Mouse (Mus musculus) midbrain, postnatal 0 days (tissue): ENCODE data around the gene Tmem59l. TPM values are rescaled to one million over a fixed set of nuclear protein-coding genes. Genes with fewer than 3 reads are reported as not detected.

Experiments
- ATAC-seq: fragments of 200-750 bp; cut with Nextera tagmentation; 2 replicates; pipeline ENCODE4 v1.8.0; 2017; ENCODE audit warnings: moderate number of reproducible peaks, mild to moderate bottlenecking, moderate TSS enrichment, moderate library complexity; ENCODE audit not compliant: low FRiP score
- DNase-seq: peaks from one replicate; pipeline ENCODE4 v3.0.0-alpha.2; 2015; ENCODE audit warnings: low spot score
- H3K27ac ChIP-seq: fragments of 300-500 bp; sonication (generic); 2 replicates; pipeline ENCODE4 v1.5.1; 2014; ENCODE audit warnings: low read depth, mild to moderate bottlenecking, low read length, mixed read lengths
- H3K27me3 ChIP-seq: fragments of 300-500 bp; sonication (generic); 2 replicates; pipeline ENCODE4 v1.6.1; 2014; ENCODE audit warnings: low read length, control low read depth, mixed read lengths; ENCODE audit not compliant: insufficient read depth
- H3K36me3 ChIP-seq: fragments of 300-500 bp; sonication (generic); 2 replicates; pipeline ENCODE4 v1.6.1; 2014; ENCODE audit warnings: low read length, control low read depth, mixed read lengths; ENCODE audit not compliant: insufficient read depth
- H3K4me1 ChIP-seq: fragments of 300-500 bp; sonication (generic); 2 replicates; pipeline ENCODE4 v1.6.1; 2014; ENCODE audit warnings: mild to moderate bottlenecking, control low read depth, antibody characterized with exemption, low read length, mixed read lengths; ENCODE audit not compliant: insufficient read depth
- H3K4me2 ChIP-seq: fragments of 300-500 bp; sonication (generic); 2 replicates; pipeline ENCODE4 v1.6.1; 2014; ENCODE audit warnings: low read depth, mild to moderate bottlenecking, low read length, mixed read lengths; ENCODE audit not compliant: poor library complexity, severe bottlenecking
- H3K4me3 ChIP-seq: fragments of 300-500 bp; sonication (generic); 2 replicates; pipeline ENCODE4 v1.5.1; 2014; ENCODE audit warnings: low read depth, mild to moderate bottlenecking, low read length, moderate library complexity
- H3K9ac ChIP-seq: fragments of 300-500 bp; sonication (generic); replicated peaks from 2 replicates; pipeline ENCODE4 v1.6.1; 2014; ENCODE audit warnings: mild to moderate bottlenecking, low read length, moderate library complexity, mixed read lengths; ENCODE audit not compliant: poor library complexity, severe bottlenecking
- H3K9me3 ChIP-seq: fragments of 300-500 bp; sonication (generic); 2 replicates; pipeline ENCODE4 v1.6.1; 2016; ENCODE audit warnings: low read length, control low read depth
- CTCF ChIP-seq: IDR thresholded peaks from 2 replicates; pipeline ENCODE4 v1.5.1; 2016; ENCODE audit warnings: antibody characterized with exemption, mild to moderate bottlenecking
- WGBS: fragments of 180-500 bp; shearing (Covaris S2); extraction: QIAGEN DNeasy Blood & Tissue Kit; methylation state at CpG from one replicate; pipeline ENCODE4 v1.1.7; 2014; 5-methylcytosine and 5-hydroxymethylcytosine counted together
- polyA plus RNA-seq: library from polyadenylated mRNA; unstranded; fragments of >200 nt; fragmentation: Nextera tagmentation; extraction: Ambion mirVana; gene quantifications from 2 replicates; pipeline ENCODE4 v1.2.1, GENCODE M21; 2015
- total RNA-seq: library from RNA; depleted of rRNA; stranded (reverse); fragments of >200 nt; gene quantifications from 2 replicates; pipeline ENCODE4 v1.2.3, GENCODE M21; 2014

Gene Tmem59l
- total and polyA plus RNA-seq, 2 experiments from 2014 or later, result 203 to 206 TPM

GRCm38 (mm10) chr8:70443326-70443725 lies 43.8 kb downstream of the Tmem59l start:
- no peak for TF ChIP-seq CTCF
- H3K9ac ChIP-seq, result no peak overlapping the region
- DNase-seq, result no peak
- peaks cover 5% of the 10 kb centered on the region for H3K4me1 ChIP-seq
- ATAC-seq, result no peak
- H3K36me3 ChIP-seq, result no peaks in the 10 kb centered on the region
- WGBS, result 82% methylated on average over 4 of the region's 4 CpGs
- no peak overlapping the region for H3K4me3 ChIP-seq
- no peaks in the 10 kb centered on the region for H3K27me3 ChIP-seq
- H3K27ac ChIP-seq, result no peak overlapping the region
- no peak overlapping the region for H3K4me2 ChIP-seq
- H3K9me3 ChIP-seq, result no peaks in the 10 kb centered on the region

- Histone ChIP-seq H3K9ac (no peak overlapping the region), H3K4me3 (no peak overlapping the region), H3K36me3 (no peaks in the 10 kb centered on the region), H3K4me1 (peaks cover 8% of the 10 kb centered on the region), H3K27ac (no peak overlapping the region), H3K9me3 (no peaks in the 10 kb centered on the region), H3K4me2 (no peak overlapping the region), H3K27me3 (no peaks in the 10 kb centered on the region)
- TF ChIP-seq CTCF, result no peak
- WGBS, result 81% methylated on average over 3 of the region's 3 CpGs
- no peak for DNase-seq
- no peak for ATAC-seq
These were observed 45.6 kb downstream of the Tmem59l start for GRCm38 (mm10) chr8:70441565-70441964.

- Histone ChIP-seq H3K4me3 (peak overlapping the region; percentile 61; the same call in 1 of the 2 replicates), H3K9me3 (no peaks in the 10 kb centered on the region), H3K9ac (peak overlapping the region; percentile 70; the same call in 1 of the 2 replicates), H3K4me2 (peak overlapping the region; percentile 59), H3K27me3 (no peaks in the 10 kb centered on the region), H3K36me3 (no peaks in the 10 kb centered on the region), H3K27ac (no peak overlapping the region), H3K4me1 (peaks cover 8% of the 10 kb centered on the region)
- peak; percentile 47 for TF ChIP-seq CTCF
- WGBS, result 47% methylated on average over 3 of the region's 3 CpGs
- ATAC-seq (no peak), DNase-seq (no peak)
These were observed 46.9 kb downstream of the Tmem59l start for GRCm38 (mm10) chr8:70440246-70440645.

GRCm38 (mm10) chr8:70439848-70440179 lies 47.3 kb downstream of the Tmem59l start:
- WGBS, result 9% methylated on average over 7 of the region's 7 CpGs
- DNase-seq (no peak), ATAC-seq (no peak)
- Histone ChIP-seq H3K27me3 (no peaks in the 10 kb centered on the region), H3K4me3 (peak overlapping the region; percentile 61), H3K36me3 (no peaks in the 10 kb centered on the region), H3K4me2 (peak overlapping the region; percentile 59), H3K4me1 (peaks cover 8% of the 10 kb centered on the region), H3K9ac (peak overlapping the region; percentile 70), H3K27ac (peak overlapping the region; percentile 83), H3K9me3 (no peaks in the 10 kb centered on the region)
- TF ChIP-seq CTCF, result no peak

GRCm38 (mm10) chr8:70439055-70439847 lies 47.9 kb downstream of the Tmem59l start, which contains the start of gene Crtc1:
Crtc1 (minus strand) TSS chr8:70439579.
- ATAC-seq, result peak; percentile 97
- Histone ChIP-seq H3K4me3 (peak within 1 kb of the TSS; percentile 61), H3K27me3 (no peaks in the 10 kb centered on the region), H3K36me3 (no peaks in the 10 kb centered on the region), H3K9ac (peak within 1 kb of the TSS; percentile 70), H3K9me3 (no peaks in the 10 kb centered on the region), H3K27ac (peak within 1 kb of the TSS; percentile 83), H3K4me1 (peaks cover 8% of the 10 kb centered on the region), H3K4me2 (peak within 1 kb of the TSS; percentile 74)
- DNase-seq, result peak; percentile 97
- WGBS, result under 1% methylated on average over 66 of the region's 70 CpGs
- TF ChIP-seq CTCF, result no peak; the same call in 1 of the 2 replicates

GRCm38 (mm10) chr8:70438423-70438822 lies 48.7 kb downstream of the Tmem59l start:
- TF ChIP-seq CTCF, result no peak
- DNase-seq, result no peak
- ATAC-seq, result no peak
- H3K9me3 ChIP-seq, result no peaks in the 10 kb centered on the region
- peaks cover 8% of the 10 kb centered on the region for H3K4me1 ChIP-seq
- peak overlapping the region; percentile 70 for H3K9ac ChIP-seq
- peak overlapping the region; percentile 61 for H3K4me3 ChIP-seq
- no peaks in the 10 kb centered on the region for H3K36me3 ChIP-seq
- no peaks in the 10 kb centered on the region for H3K27me3 ChIP-seq
- peak overlapping the region; percentile 74 for H3K4me2 ChIP-seq
- 93% methylated on average over 2 of the region's 2 CpGs for whole genome bisulfite sequencing
- H3K27ac ChIP-seq, result peak overlapping the region; percentile 83; the same call in 1 of the 2 replicates
